Mouse (Mus musculus) cerebellum, adult 2 months (tissue): ENCODE results near the gene Hba-x. TPM values are rescaled to one million over a fixed set of nuclear protein-coding genes. Genes with fewer than 3 reads are reported as not detected.

Experiments
- DNase-seq, 2 experiments: peaks; one replicate each; pipeline ENCODE4 v3.0.0; 2021
- H3K27ac ChIP-seq: fragments of 200-500 bp; 2 replicates; pipeline ENCODE4 v1.5.1; 2012; ENCODE audit warnings: low read length, control low read depth, inconsistent platforms; ENCODE audit not compliant: insufficient read depth
- H3K27me3 ChIP-seq: fragments of 200-500 bp; 2 replicates; pipeline ENCODE4 v1.6.1; 2012; ENCODE audit warnings: inconsistent platforms, mild to moderate bottlenecking, low read length, moderate library complexity; ENCODE audit not compliant: control insufficient read depth, insufficient read depth
- H3K4me1 ChIP-seq: fragments of 200-500 bp; 2 replicates; pipeline ENCODE4 v1.6.1; 2011; ENCODE audit warnings: low read length; ENCODE audit not compliant: control insufficient read depth, insufficient read depth
- H3K4me3 ChIP-seq: fragments of 200-500 bp; replicated peaks from 2 replicates; pipeline ENCODE3; 2011; ENCODE audit warnings: mild to moderate bottlenecking, low read depth, low read length, control low read depth; ENCODE audit not compliant: insufficient read depth
- CTCF ChIP-seq: fragments of 200-500 bp; IDR thresholded peaks from 2 replicates; pipeline ENCODE4 v1.5.1; 2011; ENCODE audit warnings: low read depth, mild to moderate bottlenecking, control low read depth, low read length, moderate library complexity, borderline replicate concordance; ENCODE audit not compliant: insufficient read depth
- POLR2A ChIP-seq: fragments of 200-500 bp; IDR thresholded peaks from 2 replicates; pipeline ENCODE4 v1.6.1; 2011; ENCODE audit warnings: low read length, control low read depth, borderline replicate concordance; ENCODE audit not compliant: insufficient read depth
- WGBS: fragments of 180-500 bp; shearing (Covaris S2); methylation state at CpG from one replicate; pipeline ENCODE4 v1.1.7; 2018; 5-methylcytosine and 5-hydroxymethylcytosine counted together
- polyA plus RNA-seq: library from polyadenylated mRNA; depleted of rRNA; stranded (reverse); fragments of >200 nt; gene quantifications from 2 replicates; pipeline ENCODE4 v1.2.3, GENCODE M21; 2012

The Hba-x gene
- polyA plus RNA-seq, 1 experiment, result 0.38 TPM

GRCm38 (mm10) chr11:32266776-32267175 is 9.4 kb upstream of the Hba-x start:
- Histone ChIP-seq H3K4me3 (peak overlapping the region; percentile 98), H3K27me3 (no peaks in the 10 kb centered on the region), H3K4me1 (no peaks in the 10 kb centered on the region), H3K27ac (peak overlapping the region; percentile 96)
- DNase-seq, result no peak
- 16% methylated on average over 6 of the region's 6 CpGs for WGBS
- TF ChIP-seq POLR2A, result no peak
- no peak for TF ChIP-seq CTCF

DNA sequence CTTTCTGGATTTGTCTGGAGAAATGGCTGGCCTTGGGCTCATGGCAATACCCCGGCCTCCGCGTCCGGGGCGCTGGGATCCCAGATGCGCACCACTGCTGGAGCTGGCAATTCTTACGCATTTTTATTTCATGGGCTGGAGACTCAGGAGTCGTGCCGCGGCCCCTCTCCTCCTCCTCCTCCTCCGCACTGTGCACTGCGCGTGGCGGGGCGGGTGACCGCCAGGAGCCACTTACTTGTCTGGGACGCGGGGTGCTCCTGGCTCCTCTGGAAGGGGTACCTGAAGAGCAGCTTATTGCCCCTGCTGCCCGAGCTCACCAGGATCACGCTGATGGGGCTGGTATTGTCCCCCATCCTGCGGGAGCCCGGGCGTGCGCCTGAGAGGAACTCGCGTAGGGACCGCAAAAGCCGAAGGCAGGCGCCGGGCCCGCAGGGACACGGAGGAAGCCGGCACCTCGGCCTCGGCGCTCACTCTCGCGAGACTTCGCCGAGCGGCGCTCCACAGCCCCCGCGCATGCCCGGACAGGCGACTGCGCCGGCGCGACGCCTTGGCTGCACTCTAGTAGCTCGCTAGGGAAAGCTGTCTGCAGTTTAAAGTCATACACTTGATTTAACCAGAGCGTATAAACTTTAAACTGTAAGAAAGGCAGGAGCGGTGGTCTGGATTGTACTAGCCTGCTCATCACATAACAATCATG is 8.9 kb upstream of the Hba-x start, which contains the start of gene Nprl3:
TSS of gene Nprl3 (minus strand) at position 520 of the 697 bp plus-strand sequence.
- DNase-seq, result peak; percentile 96
- TF ChIP-seq CTCF (no peak), POLR2A (peak; percentile 95)
- under 1% methylated on average over 54 of the region's 54 CpGs for WGBS

GRCm38 (mm10) chr11:32267964-32268363 is 8.2 kb upstream of the Hba-x start:
- Histone ChIP-seq H3K27me3 (no peaks in the 10 kb centered on the region), H3K4me3 (peak overlapping the region; percentile 98), H3K4me1 (no peaks in the 10 kb centered on the region), H3K27ac (no peak overlapping the region)
- WGBS, result 16% methylated on average over 5 of the region's 5 CpGs
- TF ChIP-seq POLR2A, result no peak
- no peak for TF ChIP-seq CTCF
- peak; percentile 18 to 29 for DNase-seq

More for the DNA sequence above, 8.9 kb upstream of the Hba-x start, which contains the start of gene Nprl3:
- no peaks in the 10 kb centered on the region for H3K27me3 ChIP-seq
- no peaks in the 10 kb centered on the region for H3K4me1 ChIP-seq
- peak within 1 kb of the TSS; percentile 96 for H3K27ac ChIP-seq
- H3K4me3 ChIP-seq, result peak within 1 kb of the TSS; percentile 98

DNA sequence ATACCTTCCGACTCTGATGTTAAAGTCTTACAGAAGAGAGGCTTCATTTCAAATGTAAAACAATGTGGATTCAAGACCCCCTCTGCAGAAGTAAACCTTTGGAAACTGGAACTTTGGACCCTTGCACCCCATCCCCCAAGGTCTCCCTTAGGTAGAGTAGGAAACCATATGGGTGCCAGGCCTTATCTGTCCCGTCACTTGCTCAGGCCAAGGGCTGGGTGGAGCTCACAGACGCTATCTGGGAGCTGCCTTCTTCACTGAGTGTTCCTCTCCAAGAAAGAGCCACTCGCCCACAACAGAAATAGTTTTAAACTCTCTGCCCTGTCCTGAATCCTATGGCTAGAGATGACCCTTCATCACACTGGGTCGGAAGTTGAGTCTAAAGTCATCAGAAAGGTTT is 7.2 kb upstream of the Hba-x start:
- DNase-seq, result no peak
- 85% methylated on average over 5 of the region's 5 CpGs for WGBS
- TF ChIP-seq CTCF, result no peak
- TF ChIP-seq POLR2A, result no peak
- H3K4me3 ChIP-seq, result no peak overlapping the region
- no peak overlapping the region for H3K27ac ChIP-seq
- H3K27me3 ChIP-seq, result no peaks in the 10 kb centered on the region
- H3K4me1 ChIP-seq, result no peaks in the 10 kb centered on the region

- no peak for TF ChIP-seq CTCF
- TF ChIP-seq POLR2A, result no peak
- H3K27me3 ChIP-seq, result no peaks in the 10 kb centered on the region
- DNase-seq, result no peak
- H3K4me3 ChIP-seq, result no peak overlapping the region
- 39% methylated on average over 4 of the region's 4 CpGs for WGBS
- H3K4me1 ChIP-seq, result no peaks in the 10 kb centered on the region
- no peak overlapping the region for H3K27ac ChIP-seq
These were observed 5.0 kb upstream of the Hba-x start for GRCm38 (mm10) chr11:32271178-32271577.

DNA sequence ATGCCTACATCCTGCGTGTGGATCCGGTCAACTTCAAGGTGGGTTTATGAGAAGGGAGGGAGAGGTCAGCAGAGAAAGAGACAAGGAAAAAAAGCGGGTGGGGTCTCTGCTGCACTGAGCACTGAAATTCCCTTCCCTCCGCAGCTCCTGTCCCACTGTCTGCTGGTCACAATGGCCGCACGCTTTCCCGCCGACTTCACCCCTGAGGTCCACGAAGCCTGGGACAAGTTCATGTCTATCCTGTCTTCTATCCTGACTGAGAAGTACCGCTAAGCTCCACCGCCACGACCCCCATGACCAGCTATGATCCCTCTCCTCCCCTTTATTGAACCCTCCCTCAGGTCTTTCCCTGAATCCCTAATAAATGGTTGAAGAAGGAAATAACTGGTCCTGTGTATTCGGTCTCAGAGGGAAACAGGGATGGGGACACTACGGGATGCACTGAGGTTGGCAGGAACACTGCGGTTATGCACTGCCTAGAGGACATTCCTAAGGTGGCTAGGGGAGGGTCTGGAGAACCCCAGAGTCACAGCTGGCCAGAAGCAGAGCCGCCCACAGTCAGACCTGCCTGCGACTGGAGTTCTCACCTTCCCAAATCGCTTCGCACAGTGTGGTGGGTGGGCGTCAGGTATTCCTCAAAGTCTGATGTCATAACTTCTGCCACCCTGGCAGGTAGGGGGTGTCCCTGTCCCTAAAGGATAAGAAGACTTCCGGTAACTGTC is 1.7 kb downstream of the Hba-x start:
- Histone ChIP-seq H3K4me3 (no peak overlapping the region), H3K27me3 (no peaks in the 10 kb centered on the region), H3K27ac (no peak overlapping the region), H3K4me1 (no peaks in the 10 kb centered on the region)
- 75% methylated on average over 21 of the region's 21 CpGs for WGBS
- TF ChIP-seq CTCF, result no peak
- no peak for TF ChIP-seq POLR2A
- no peak for DNase-seq

GRCm38 (mm10) chr11:32278458-32278957 is 2.3 kb downstream of the Hba-x start:
- no peaks in the 10 kb centered on the region for H3K4me1 ChIP-seq

More at GRCm38 (mm10) chr11:32278458-32278957, 2.3 kb downstream of the Hba-x start:
- WGBS, result 80% methylated on average over 12 of the region's 12 CpGs
- TF ChIP-seq POLR2A (no peak), CTCF (no peak)
- Histone ChIP-seq H3K27ac (no peak overlapping the region), H3K27me3 (no peaks in the 10 kb centered on the region), H3K4me3 (no peak overlapping the region)
- no peak for DNase-seq
